Mouse (Mus musculus) gastrocnemius, adult 2 months (tissue): ENCODE results near the gene Spg7. TPM values are rescaled to one million over a fixed set of nuclear protein-coding genes. Genes with fewer than 3 reads are reported as not detected.

Source experiments
- DNase-seq: peaks from one replicate; pipeline ENCODE4 v3.0.0; 2022
- H3K27ac ChIP-seq: fragments of 200-600 bp; 2 replicates; pipeline ENCODE4 v1.8.1; 2022; ENCODE audit warnings: mild to moderate bottlenecking
- H3K4me3 ChIP-seq: fragments of 200-600 bp; 2 replicates; pipeline ENCODE4 v1.8.1; 2022; ENCODE audit warnings: mild to moderate bottlenecking, moderate library complexity
- CTCF ChIP-seq: fragments of 200-600 bp; IDR thresholded peaks from 2 replicates; pipeline ENCODE4 v1.8.1; 2022; ENCODE audit warnings: antibody characterized with exemption, mild to moderate bottlenecking, moderate library complexity
- intact Hi-C: fragments of 180-260 bp; cut with DNase I; formaldehyde crosslinking; loops from one replicate; pipeline ENCODE4 v1.15.1; 2025
- total RNA-seq, 2 experiments: library from RNA; stranded (reverse); gene quantifications; 2 replicates each; pipeline ENCODE4 v1.2.3; 2021

The Spg7 gene
- total RNA-seq, 2 experiments from 2014 or later = 67.4 to 74.9 TPM

GRCm38 (mm10) chr8:123122059-123122458, 59.3 kb downstream of the Spg7 start:
- no peak overlapping the region for H3K4me3 ChIP-seq
- DNase-seq = no peak
- H3K27ac ChIP-seq = no peak overlapping the region
- intact Hi-C loops = no loop called here
- TF ChIP-seq CTCF = no peak

GRCm38 (mm10) chr8:123122670-123123069, 59.9 kb downstream of the Spg7 start:
- no peak for TF ChIP-seq CTCF
- intact Hi-C loops = no loop called here
- no peak for DNase-seq

GRCm38 (mm10) chr8:123126193-123126816, 63.6 kb downstream of the Spg7 start:
- no peak overlapping the region for H3K27ac ChIP-seq
- H3K4me3 ChIP-seq = peak overlapping the region; percentile 41
- intact Hi-C loops = no loop called here
- peak; percentile 72 for DNase-seq
- TF ChIP-seq CTCF = no peak

More at GRCm38 (mm10) chr8:123122670-123123069, 59.9 kb downstream of the Spg7 start:
- Histone ChIP-seq H3K27ac (no peak overlapping the region), H3K4me3 (no peak overlapping the region)

GRCm38 (mm10) chr8:123131041-123131440, 68.3 kb downstream of the Spg7 start:
- peak overlapping the region; percentile 35; the same call in 1 of the 2 replicates for H3K27ac ChIP-seq
- no peak for TF ChIP-seq CTCF
- no peak overlapping the region for H3K4me3 ChIP-seq
- intact Hi-C loops = no loop called here
- DNase-seq = no peak

- no peak overlapping the region for H3K4me3 ChIP-seq
- no peak for DNase-seq
- intact Hi-C loops = no loop called here
- TF ChIP-seq CTCF = no peak; the same call in 1 of the 2 replicates
- H3K27ac ChIP-seq = no peak overlapping the region
Observed at GRCm38 (mm10) chr8:123132953-123133352, 70.2 kb downstream of the Spg7 start.

GRCm38 (mm10) chr8:123134149-123134713, 71.5 kb downstream of the Spg7 start:
- no peak for TF ChIP-seq CTCF
- no peak overlapping the region for H3K4me3 ChIP-seq
- intact Hi-C loops = no loop called here
- H3K27ac ChIP-seq = no peak overlapping the region
- peak; percentile 49 for DNase-seq

- H3K4me3 ChIP-seq = no peak overlapping the region
- no peak for TF ChIP-seq CTCF
- intact Hi-C loops = no loop called here
- peak overlapping the region; percentile 24; the same call in 1 of the 2 replicates for H3K27ac ChIP-seq
- DNase-seq = no peak
Observed at GRCm38 (mm10) chr8:123135406-123135805, 72.7 kb downstream of the Spg7 start.

- DNase-seq = no peak
- H3K4me3 ChIP-seq = no peak overlapping the region
- intact Hi-C loops = no loop called here
- no peak for TF ChIP-seq CTCF
- H3K27ac ChIP-seq = peak overlapping the region; percentile 24; the same call in 1 of the 2 replicates
Observed at GRCm38 (mm10) chr8:123135806-123136205, 73.1 kb downstream of the Spg7 start.

- TF ChIP-seq CTCF = no peak
- Histone ChIP-seq H3K4me3 (no peak overlapping the region), H3K27ac (peak overlapping the region; percentile 21; the same call in 1 of the 2 replicates)
- DNase-seq = no peak
- intact Hi-C loops = no loop called here
Observed at GRCm38 (mm10) chr8:123136287-123136686, 73.5 kb downstream of the Spg7 start.

GRCm38 (mm10) chr8:123137645-123138077, 74.9 kb downstream of the Spg7 start:
- intact Hi-C loops = no loop called here
- no peak for TF ChIP-seq CTCF
- DNase-seq = no peak
- H3K27ac ChIP-seq = peak overlapping the region; percentile 16; the same call in 1 of the 2 replicates
- H3K4me3 ChIP-seq = no peak overlapping the region

GRCm38 (mm10) chr8:123138741-123139140, 76.0 kb downstream of the Spg7 start:
- intact Hi-C loops = no loop called here

GRCm38 (mm10) chr8:123141741-123142462, 79.2 kb downstream of the Spg7 start:
- peak; percentile 64 for DNase-seq
- intact Hi-C loops = no loop called here
- TF ChIP-seq CTCF = no peak
- Histone ChIP-seq H3K4me3 (no peak overlapping the region), H3K27ac (peak overlapping the region; percentile 59)

More at GRCm38 (mm10) chr8:123138741-123139140, 76.0 kb downstream of the Spg7 start:
- DNase-seq = no peak
- TF ChIP-seq CTCF = no peak
- no peak overlapping the region for H3K4me3 ChIP-seq
- no peak overlapping the region for H3K27ac ChIP-seq

- Histone ChIP-seq H3K27ac (peak overlapping the region; percentile 63), H3K4me3 (no peak overlapping the region)
- peak; percentile 58 for TF ChIP-seq CTCF
- intact Hi-C loops = loop anchor here (2.0 kb wide), 1 partner anchor 46 kb away; no protein-coding TSS in a partner anchor
- DNase-seq = peak; percentile 80
Observed at GRCm38 (mm10) chr8:123145279-123145678, 82.5 kb downstream of the Spg7 start.
